Mouse (Mus musculus): ENCODE measurements at regions not wholly inside any gene's neighbourhood (a gene's known extent, or its start where the extent isn't known, plus 50 kb on each side); places are given as distances from the start of the nearest gene placed in this dataset.

DNA sequence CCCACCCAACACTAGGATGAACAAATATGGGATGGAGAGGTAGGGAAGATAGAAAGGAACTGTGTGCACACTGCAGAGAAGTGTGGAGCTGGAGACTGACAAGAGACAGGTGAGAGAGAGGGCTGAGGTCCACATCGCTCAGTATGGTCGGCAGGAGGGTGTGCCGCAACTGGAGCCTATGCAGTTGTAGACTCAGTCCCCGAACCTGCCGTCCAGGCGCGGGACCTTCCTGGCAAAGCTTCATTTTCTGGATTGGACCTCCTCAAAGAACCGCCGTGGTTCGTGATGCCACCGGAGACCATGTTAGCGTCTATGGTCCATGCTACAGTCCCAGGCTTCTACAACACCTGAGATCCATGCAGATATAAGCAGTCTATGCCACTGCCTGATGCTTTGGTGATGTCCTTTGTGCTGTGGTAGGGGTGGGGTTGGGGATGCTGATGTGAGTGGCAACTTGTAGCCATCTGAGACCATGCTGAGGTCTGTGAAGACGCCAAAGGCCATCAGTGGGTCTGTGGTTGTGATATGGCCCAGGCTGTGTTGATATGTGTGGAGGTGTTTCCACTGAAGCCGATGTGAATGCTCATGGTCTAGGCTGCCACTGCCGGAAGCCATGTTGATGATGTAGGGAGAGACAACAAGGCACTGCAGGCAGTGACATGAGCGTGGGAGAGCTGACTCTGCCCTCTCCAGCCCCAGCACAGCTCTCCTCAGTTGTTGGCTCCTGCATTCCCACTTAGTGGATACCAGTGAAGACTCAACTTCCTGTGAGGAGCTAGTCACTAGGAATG lies 103.1 kb upstream of the Ddhd1 start:
- no peak for TF ChIP-seq CTCF (IDR thresholded peaks at IDR 0.05; ENCODE audit: low read depth)
- no peak for TF ChIP-seq EP300 (IDR thresholded peaks at IDR 0.05; ENCODE audit: low read depth)
